Mouse (Mus musculus): ENCODE results near the gene Pnmal1. TPM values are rescaled to one million over a fixed set of nuclear protein-coding genes. Genes with fewer than 3 reads are reported as not detected.

The Pnmal1 gene
- total RNA-seq (2021): not detected

DNA sequence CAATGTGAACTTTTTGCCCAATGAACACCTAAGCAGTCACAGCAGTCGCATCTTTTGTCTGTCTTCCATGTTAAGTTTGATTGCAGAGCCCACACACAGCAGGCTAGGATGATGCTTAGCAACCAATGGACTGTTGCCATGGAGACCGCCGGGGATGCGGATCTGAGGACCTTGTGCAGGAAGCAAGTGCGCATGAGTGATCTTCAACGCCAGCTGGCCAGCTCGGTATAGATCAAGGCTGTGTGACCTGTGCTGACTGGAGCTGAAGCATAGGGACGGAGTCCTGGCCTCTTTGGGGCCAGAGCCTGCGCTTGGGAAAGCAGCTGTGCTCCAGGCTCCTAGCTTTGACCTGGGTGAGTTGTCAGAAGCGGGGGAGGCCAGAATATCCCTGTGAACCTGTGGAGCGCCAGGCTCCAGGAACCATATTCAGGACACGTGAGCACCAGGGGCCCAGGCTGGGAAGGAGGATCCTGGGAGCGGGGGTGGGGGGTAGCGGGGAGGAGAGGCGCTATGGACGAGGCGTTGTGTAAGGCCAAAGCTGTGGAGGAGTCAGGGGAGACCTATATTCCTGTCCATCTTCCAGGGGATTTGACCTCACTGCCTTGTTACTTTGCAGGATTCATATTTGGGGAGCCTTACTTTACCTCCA is at the start of gene Pnmal1:
Gene Pnmal1, plus strand, starts transcription at position 141 of the 649 bp plus-strand sequence.
- DNase-seq: peak; percentile 41

DNA sequence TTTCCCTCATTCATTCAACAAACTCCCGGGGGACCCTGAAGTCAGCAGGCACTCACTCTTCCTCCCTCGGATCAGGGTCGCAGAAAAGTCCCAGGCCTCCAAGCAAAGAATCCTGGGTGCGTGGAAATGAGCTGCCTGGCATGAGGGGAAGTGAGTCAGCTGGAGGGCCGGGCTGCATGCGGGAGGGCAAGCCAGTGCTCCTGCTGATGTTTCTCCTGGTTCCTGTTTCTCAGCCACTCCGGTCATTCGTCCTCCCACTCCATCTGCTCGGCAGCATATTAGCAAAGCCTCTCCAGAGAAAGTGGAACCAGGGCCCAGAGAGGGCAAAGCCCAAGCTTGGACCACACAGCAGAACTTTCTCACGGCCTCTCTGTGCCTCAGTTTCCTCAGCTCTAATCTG is 49.6 kb upstream of the Pnmal1 start:
- DNase-seq: no peak

DNA sequence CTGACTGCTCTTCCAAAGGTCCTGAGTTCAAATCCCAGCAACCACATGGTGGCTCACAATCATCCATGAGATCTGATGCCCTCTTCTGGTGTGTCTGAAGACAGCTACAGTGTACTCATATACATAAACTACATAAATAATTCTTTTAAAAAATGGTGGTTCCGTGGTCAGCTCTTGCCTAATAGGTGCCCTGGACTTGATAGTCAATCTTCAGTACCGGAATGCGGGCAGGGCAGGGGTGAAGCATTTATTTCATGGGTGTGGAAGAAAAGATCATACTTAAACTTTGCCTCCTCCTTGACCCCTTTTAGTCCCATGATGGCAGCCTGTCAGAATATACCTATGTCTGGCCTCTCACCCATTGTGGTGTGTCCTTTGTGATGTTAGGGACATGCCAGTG is 47.6 kb upstream of the Pnmal1 start:
- no peak for DNase-seq

DNA sequence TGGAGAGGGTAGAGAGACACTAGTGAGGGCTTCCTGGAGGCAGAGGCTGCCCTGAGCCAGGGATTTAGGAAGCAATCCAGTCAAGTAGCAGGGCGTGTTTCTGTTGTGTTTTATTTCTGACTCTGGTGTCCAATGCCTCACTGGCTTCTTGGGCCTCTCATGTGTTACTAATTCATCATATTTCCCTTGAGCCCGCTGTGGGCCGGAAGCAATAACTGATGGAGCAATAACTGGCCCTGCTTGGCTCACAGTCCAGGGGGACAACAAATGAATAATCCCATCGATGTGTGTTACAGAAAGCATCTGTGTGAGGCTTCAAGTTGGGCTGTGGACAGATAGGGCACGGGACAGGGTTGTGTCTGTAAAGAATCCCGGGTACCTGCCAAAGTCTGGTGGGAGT is 47.1 kb upstream of the Pnmal1 start:
- DNase-seq: no peak

DNA sequence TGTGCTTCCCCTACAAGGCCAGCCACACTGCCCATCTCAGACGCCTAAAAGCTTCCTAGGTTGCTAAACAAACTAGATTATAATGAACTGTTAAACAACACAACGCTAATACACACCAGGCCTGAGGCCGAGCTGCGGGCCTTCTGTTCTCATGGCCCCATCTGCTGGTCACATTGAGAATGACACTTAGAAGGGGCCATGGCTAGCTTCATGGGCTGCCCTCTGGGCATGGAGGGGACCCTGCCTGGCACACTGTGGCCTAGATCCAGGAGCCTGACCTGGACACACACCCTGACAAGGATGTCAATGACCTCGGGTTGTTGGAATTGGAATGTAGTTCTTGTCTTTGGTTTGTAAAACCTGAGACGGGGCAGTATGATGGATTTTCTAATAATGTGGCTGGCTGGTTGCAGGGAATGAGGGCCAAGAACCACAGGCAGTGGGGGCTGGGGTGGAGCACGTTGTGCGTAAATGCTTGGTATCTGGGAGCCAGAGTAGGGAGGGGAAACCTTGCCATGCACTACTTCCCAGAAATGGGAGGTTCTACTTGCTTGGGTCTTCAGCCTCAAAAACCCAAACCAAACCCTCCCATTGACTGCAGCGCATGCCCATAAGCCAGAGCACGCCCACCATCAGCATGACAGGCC is 45.5 kb upstream of the Pnmal1 start:
- peak; percentile 85 for DNase-seq

DNA sequence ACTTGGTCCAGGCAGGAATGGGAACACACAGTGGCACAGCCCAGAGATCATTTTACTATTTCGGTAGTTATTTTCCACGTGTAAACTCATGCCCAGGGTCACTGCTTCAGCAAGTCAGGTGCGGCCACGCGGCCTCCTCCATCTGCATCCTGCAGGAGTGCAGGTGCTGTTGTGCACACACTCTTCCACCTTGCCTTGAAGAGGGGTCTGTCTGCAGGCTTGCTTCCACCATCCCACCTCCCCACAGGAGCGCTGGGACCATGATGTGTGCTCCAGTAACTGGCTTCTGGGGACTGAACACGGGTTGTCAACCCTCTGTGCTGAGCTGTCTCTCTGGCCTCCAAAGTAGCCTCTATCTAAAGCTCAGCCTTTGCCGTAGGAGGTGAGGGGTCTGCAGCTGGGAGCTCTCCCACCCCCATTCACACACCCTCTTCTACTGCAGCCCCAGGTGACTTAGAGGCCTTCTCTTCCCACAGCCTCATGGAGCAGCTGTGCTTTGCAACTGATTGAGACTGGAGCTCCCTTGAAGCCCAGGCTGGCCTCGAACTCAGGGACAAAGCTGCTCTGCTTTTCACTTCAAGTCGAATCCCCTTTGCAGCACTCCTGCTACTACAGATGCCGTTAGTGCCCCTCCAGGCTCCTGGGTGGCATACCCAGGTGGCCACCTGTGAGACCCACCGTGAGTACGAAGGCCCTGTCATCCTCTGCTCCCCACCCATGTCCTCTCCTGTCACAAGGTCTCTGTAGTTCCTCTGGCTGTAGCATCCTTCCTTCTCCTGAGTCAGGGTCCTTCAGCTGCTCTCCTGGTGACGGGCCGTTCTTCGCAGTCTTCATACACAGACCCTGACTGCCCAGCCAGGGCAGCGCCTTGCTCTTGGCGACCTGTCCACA is 44.8 kb upstream of the Pnmal1 start:
- DNase-seq: no peak

DNA sequence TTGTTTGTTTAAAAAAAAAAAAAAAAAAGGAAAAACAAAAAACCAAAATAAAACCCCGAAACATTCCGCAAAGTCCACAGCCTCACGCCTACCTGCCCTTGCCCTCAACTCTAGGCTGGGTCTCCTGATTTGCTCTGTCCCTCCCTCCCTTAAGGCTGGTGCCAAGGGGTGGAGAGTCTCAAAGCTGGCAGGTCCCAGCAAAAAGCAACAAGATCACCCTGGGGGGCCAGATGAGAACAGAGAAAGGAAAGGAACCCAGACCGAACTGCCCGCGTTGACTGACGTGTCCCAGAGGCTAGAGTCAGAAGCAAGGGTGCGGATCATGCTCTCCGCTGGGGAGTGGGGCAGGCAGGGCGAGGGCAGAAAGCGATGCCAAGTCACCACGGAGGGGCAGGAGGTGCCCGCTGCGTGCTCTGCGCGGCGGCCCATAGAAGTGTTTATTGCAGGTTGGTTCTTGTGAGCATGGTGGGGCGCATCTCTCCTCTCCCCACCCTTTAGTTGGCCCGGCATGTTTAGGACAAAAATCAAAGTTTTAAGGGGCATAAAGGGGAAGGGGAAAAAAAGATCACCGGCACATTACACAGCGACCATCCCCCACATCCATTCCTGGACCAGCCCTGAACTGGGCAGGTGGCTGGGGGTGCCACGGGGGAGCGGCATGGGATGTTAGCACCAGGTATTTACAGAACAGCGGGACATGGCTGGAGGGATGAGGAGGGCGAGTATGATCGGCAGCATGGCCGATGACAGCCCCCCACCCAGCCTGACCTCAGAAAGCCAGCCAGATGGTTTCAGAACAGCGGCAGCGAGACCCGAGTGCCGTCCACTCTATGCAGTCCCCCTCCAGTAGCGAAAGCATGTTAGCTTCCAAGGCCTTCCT is 43.8 kb upstream of the Pnmal1 start:
- no peak for DNase-seq

DNA sequence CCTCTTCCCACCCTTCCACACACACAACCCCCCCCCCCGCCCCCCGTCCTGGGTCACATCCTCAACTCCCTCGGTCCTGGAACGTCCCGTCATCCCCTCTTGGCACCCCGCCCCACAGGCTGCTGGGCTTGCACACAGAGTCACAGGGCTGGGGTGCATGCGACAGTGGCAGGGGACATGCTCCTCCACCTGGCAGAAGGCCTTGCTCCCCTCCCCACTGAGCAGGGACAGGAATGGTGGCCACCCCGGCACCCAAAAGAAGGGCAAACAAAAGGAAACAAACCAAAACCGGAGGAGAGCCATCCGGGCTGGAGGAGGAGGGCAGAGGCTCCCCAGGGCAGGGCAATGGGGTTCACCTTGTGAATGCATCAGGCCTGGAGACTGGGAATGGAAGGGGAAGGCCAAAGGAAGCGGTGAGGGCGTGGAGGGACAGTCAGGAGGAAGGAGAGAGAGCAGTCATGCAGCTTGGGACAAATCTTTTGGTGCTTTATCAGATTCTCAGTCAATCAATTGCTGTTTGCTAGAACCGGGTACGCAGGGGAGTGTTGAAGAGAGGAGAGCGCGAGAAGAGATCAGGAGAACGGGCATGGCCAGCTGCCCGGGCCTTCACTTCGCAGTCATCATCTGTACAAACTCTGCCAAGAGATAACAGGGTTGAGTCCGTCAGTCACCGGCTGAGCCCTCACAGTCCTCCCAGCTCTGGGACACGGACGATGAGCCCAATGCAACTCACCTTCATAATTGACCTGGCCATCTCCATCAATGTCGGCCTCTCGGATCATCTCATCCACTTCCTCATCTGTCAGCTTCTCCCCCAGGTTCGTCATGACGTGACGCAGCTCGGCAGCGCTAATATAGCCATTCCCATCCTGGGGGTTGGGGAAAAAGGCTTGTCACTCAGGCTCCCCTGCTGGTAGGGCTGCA is 42.9 kb upstream of the Pnmal1 start:
- DNase-seq: peak; percentile 64

DNA sequence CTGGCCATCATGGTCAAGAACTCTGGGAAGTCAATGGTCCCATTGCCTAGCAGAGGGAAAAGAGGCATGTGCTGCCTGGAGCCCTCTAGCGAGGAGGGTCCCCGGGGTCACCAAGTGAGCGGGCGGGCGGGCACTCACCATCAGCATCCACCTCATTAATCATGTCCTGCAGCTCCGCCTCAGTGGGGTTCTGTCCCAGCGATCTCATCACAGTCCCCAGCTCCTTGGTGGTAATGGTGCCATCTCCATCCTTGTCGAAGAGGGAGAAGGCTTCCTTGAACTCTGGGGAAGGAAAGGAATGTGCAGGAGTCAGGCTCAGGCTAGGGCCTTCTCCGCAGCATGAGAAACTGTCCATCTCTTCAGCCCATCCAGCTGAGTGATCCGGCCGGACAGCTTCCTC is 42.0 kb upstream of the Pnmal1 start:
- DNase-seq: no peak

DNA sequence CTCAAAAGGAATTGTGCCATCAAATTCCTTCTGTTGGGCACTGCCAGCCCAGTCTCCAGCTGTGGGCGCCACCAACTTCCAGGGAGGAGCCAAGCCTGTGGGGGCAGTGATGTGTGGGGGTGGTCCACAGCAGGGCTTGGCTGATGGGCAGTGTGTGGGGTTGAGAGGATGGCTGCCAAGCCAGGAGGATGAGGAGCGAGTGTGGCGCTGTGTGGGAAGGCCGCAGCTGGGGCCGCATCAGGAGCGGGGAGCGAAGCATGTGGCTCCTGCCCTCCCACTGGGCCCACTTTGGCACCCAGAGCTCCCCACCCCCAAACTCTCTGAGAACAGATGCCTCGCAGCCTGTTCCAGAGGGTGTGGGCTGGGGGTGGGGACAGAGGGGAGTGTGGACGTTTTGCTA is 41.5 kb upstream of the Pnmal1 start:
- no peak for DNase-seq

GRCm38 (mm10) chr7:16918670-16919069 is 40.8 kb upstream of the Pnmal1 start:
- no peak for DNase-seq

GRCm38 (mm10) chr7:16919395-16920149 is 39.9 kb upstream of the Pnmal1 start:
- DNase-seq: no peak

GRCm38 (mm10) chr7:16920150-16920579 is 39.3 kb upstream of the Pnmal1 start:
- DNase-seq: no peak

DNA sequence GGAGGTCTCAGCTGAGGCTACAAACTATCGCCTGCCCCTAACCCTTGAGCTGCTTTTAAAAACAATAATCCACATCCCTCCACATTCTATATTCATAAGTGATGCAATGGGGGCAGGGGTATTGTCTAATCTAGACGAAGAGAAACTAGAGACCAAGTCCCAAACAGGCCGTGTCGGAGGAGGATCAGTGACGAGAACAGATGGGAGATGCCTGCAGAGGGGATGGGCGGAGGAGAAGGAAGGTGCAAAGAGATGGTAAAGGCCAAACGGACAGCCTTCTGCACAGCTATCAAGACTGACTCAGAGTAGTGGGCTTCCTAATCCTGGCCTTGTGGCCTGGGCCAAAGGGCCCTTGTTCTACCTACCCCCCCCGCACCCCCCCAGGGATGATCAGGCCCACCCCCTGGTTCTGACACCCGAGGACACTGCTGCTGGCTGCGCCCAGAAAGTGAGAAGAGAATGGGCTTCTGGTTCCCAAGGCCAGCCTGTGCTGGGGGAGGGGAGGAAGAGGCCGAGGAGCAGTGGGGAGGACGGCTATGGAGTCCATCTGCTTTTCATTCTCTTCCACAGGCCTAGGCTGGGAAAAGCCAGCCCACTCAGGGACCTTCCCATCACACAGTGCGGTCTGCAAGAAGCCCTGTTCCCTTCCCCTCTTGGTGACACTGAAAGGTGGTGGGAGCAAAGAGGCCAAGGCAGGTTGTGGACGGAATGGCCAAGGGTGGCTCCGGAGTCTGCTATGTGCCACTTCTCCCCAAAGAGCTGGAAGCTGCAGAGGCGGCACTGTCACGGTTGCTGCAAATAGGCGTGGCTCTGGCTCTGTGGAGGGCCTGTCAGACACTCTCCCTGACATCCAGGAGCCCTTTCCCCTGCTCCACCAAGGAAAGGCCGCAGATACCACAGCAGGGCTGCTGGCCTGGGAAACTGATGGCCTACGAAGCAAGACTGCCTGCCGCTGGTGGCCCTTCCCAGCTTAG is 38.4 kb upstream of the Pnmal1 start:
- no peak for DNase-seq

- no peak for DNase-seq
Measured at GRCm38 (mm10) chr7:16921881-16922335, 37.6 kb upstream of the Pnmal1 start.

- no peak for DNase-seq
Measured at GRCm38 (mm10) chr7:16922360-16922973, 37.0 kb upstream of the Pnmal1 start.

DNA sequence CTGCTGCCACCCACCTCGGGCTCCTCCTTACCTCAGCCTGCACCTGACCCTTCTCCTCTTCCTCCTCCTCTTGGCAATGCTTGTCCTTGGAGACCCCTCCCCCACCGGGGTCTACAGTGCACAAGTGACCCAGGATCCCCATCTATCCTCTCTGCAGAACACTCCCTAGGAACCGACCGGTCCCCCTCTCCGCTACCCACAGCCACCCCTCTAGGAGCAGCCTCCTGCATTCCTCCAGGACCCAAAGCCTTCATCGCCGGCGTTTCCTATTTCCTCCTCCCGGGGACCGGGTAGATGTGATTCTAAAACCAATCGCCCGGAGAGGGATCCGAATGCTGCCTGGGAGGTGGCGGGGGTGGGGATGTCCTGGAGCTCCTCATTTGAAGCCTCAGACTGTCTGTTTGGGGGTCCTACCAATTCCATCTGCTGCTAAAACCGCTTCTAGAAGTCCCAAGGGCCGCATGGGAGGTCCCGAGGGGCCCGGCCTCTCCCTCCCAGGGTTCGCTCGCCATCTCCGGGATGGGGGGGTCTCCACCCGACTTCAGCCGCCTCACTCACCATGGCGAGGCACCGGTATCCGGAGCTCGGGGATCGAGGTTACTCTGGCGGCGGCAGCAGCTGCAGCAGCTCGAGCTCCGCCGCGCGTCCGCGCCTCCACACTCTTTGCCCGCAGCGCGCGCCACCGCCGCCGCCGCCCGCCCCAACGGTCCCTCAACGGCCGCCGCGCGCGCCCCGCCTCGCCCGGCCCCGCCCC is 36.0 kb upstream of the Pnmal1 start:
- DNase-seq: no peak

All from heart, postnatal 4 days (tissue).